Mouse (Mus musculus) gastrocnemius, postnatal 4 days (tissue): ENCODE data around the gene Hcn4. TPM values are rescaled to one million over a fixed set of nuclear protein-coding genes. Genes with fewer than 3 reads are reported as not detected.

Source experiments
- DNase-seq, 2 experiments: peaks; one replicate each; pipeline ENCODE4 v3.0.0; 2021 to 2022; ENCODE audit warnings: low spot score in 2 of 2, mixed read lengths in 2 of 2
- long read RNA-seq, 2 experiments: library from polyadenylated mRNA; stranded (forward); transcript quantifications; one replicate each; pipeline ENCODE4 v2.0.0; 2021
- total RNA-seq, 2 experiments: library from RNA; stranded (reverse); gene quantifications; 2 replicates each; pipeline ENCODE4 v1.2.3; 2021

Gene Hcn4
- total RNA-seq, result under 1 TPM; 0.17 to 0.23 TPM
- long read RNA-seq, experiment 1, result 0 reads
- long read RNA-seq, experiment 2, result 0 reads

GRCm38 (mm10) chr9:58823139-58823917 lies at the start of gene Hcn4:
Gene Hcn4, plus strand, starts transcription at chr9:58823412.
- no peak for DNase-seq

DNA sequence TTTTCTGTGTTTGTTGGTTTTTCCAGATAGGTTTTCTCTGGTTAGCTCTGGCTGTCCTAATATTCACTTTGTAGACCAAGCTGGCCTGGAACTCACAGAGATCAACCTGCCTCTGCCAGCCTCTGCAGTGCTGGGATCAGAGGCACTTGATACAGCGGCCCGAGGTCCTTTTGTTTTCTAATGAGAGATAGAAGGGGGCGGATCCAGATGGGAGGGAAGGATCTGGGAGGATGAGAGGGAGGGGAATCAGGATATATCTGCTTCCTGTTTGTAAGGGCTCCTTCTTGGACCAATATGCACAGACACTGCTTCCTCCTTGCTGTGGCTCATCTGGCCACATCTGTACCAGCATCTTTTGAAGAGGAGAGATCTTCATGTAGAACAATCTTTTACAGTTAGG lies 48.5 kb upstream of the Hcn4 start:
- no peak for DNase-seq

DNA sequence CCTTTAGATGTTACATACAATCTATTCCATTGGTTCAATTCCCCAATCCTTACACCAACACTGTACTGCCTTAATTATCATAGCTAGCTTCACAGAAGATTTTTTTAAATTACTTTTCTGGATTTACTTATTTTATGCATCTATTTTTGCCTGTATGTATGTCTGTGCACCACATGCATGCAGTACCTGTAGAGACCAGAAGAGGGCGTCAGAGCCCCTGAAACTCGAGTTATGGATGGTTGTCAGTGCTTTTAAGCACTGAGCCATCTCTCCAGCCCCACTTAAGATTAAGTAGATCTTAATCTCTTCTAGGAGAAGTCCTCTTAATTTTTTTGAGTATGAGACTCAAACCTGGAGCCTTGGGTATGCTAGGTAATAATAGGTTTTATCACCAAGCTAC lies 47.8 kb upstream of the Hcn4 start:
- no peak for DNase-seq

DNA sequence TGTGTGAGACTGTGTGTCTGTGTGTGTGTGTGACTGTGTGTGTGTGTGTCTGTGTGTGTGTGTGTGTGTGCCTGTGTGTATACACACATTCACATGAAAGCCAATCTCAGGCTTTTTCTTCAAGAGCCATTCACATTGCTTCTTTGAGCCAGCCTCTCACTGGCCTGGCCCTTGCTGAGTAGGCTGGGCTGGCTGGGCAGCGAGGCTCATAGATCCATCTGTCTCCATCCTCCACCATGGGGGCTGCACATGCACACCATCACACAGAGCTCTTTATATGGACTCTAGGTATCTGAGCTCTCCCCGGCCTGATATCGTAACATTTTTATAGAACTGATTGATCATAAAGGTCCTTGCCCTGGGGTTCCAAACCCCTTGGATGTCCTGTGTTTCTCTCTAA lies 33.7 kb upstream of the Hcn4 start:
- no peak for DNase-seq

DNA sequence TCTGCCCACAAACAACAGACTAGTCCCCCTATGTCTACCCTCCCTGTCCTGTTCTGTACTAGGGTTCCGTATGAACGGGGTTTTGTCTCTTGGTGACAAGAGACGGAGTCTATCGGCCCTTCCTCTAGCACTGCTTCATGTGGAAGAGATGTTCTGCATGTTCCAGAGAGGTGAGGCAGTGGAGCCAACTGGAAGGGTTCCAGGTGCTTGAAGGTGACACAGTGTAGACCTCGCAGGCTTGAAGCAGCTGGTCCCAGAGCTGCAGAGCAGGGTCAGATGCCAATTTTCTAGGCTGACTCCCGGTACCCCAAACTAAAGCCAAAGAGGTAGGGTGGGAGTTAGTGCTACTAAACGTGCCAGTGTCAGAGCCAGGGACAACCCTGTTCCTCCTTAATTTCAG lies 25.1 kb upstream of the Hcn4 start:
- DNase-seq, result no peak

- no peak for DNase-seq
Measured at GRCm38 (mm10) chr9:58801441-58801840, 21.8 kb upstream of the Hcn4 start.

- DNase-seq, result no peak
Measured at GRCm38 (mm10) chr9:58802294-58802693, 20.9 kb upstream of the Hcn4 start.

GRCm38 (mm10) chr9:58802802-58803201 lies 20.4 kb upstream of the Hcn4 start:
- no peak for DNase-seq

DNA sequence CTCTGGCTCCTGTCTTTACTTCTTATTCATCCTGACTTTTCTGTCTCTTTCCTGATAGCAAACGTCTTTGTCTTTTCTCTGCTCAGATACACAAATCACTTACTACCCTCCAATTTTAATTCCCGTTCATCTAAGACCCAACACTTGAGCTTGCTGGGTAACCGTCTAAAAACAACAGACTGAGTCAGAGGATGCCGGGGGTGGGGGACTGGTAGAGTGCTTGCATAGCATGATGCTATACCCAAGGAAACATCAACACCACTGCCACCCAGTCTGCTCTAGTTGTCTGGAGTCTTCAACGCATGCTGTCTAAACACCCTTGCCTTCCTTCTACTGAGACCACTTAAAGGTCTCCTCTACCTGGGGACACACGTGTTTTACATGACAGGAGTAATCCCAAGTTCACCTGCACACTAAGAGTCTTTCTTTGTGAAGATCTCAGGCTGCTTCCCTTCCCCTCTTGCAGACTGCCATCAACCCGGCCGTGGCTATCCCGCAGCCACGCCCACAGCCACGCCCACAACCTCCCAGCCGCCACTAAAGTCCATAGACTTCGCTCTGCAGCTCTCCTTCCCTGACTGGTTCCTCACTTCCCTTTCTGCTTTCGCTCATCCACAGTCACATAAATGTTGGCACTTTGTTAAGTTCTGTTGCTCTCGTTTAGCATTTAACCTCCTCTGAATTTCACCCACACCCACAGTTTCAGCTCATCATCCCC lies 17.5 kb upstream of the Hcn4 start:
- peak; percentile 47 to 73 for DNase-seq

DNA sequence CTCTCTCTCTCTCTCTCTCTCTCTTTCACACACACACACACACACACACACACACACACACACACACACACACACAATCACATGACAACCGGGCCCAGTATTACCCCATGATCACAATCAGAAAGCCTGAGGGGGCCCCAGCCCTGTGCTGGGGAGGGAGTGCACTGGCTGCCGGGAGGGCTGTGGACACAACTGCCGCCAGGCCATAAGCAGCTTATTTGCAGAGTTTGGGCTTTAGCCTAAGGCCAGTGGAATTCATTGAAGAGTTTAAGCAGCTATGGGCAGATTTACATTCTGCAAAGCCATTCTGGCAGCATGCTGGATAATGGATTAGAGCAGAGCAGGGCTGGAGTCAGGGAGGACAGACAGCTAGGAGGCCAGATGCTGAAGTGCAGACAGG lies 12.0 kb upstream of the Hcn4 start:
- no peak for DNase-seq

- DNase-seq, result no peak
Measured at GRCm38 (mm10) chr9:58815552-58816260, 7.5 kb upstream of the Hcn4 start.

- DNase-seq, result no peak
Measured at GRCm38 (mm10) chr9:58816458-58816857, 6.8 kb upstream of the Hcn4 start.

GRCm38 (mm10) chr9:58817676-58818075 lies 5.5 kb upstream of the Hcn4 start:
- no peak for DNase-seq

DNA sequence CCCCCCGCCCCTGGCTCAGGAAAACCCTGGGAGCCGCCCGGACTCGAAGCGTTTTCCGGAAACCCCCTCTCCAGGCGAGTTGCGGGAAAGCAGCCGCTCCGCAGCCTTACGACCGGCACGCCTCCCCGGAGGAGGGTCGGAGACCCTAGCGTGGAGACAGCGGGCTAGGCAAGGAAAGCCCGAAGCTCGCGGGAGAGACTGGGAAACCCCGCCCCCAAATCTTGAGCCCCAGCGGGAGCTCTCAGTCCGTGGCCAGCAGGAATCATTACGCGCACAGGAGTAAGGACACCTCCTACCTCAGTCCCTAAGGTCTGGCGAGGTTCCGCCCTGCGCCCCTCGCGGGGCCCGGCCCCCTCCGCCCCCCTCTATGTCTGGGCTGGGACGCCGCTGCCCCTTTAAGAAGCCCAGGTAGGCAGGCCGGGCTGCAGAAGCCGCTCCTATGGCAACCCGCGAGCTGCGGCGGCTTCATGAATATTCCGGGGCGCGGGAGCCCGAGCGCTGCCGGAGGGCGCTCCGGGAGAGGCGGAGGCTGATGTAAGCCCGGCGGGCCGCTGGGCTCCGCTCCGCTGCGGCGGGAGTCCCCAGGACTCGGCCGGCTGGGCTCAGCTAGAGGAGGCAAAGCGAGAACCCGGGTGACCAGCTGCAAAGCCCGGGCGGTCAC lies 651 bp upstream of the Hcn4 start:
- peak; percentile 27 to 29 for DNase-seq

GRCm38 (mm10) chr9:58823918-58824215 lies 655 bp downstream of the Hcn4 start:
- no peak for DNase-seq

GRCm38 (mm10) chr9:58829627-58830026 lies 6.4 kb downstream of the Hcn4 start:
- DNase-seq, result no peak

DNA sequence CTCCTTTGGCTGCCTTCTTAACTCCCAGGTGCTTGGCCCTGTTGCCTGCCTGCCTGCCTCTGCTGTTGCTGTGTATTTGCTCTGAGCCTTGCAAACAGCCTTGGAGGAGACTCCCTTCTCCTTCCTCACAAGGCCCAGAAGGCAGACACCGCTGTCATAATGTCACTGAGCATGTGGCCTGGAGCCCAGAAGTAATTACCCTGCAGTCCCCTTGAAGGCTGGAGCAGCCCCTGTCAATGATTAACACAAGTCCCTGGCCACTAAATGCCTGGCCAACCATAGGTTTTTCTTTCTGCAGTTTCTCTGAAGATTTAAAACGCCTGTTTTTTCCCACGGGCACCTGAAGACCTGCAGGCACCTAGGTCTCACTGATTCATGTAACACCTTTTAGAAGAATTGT lies 9.7 kb downstream of the Hcn4 start:
- DNase-seq, result no peak

DNA sequence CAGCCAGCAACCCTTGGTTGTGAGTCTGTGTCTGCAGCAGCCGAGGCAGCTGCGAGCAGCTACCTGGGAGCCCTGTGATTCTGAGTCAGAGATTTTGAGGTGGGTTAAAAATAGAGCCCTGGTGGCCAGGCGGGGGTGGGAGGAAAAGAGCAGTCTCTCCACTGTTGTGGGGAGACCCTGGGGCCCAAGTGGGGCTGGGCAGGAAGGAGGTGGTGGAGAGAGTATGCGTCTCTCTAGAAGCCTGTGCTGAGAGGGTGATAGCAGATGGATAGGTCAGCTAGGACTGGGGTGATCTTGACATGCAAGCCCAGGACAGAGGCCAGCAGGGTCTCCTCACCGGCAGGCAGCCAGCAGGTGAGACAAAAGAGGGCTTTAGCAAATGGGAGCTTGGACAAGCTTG lies 14.0 kb downstream of the Hcn4 start:
- no peak for DNase-seq

GRCm38 (mm10) chr9:58838504-58838903 lies 15.3 kb downstream of the Hcn4 start:
- no peak for DNase-seq

GRCm38 (mm10) chr9:58841655-58842054 lies 18.4 kb downstream of the Hcn4 start:
- DNase-seq, result peak; percentile 42 to 53

GRCm38 (mm10) chr9:58844597-58844996 lies 21.4 kb downstream of the Hcn4 start:
- DNase-seq, result no peak

DNA sequence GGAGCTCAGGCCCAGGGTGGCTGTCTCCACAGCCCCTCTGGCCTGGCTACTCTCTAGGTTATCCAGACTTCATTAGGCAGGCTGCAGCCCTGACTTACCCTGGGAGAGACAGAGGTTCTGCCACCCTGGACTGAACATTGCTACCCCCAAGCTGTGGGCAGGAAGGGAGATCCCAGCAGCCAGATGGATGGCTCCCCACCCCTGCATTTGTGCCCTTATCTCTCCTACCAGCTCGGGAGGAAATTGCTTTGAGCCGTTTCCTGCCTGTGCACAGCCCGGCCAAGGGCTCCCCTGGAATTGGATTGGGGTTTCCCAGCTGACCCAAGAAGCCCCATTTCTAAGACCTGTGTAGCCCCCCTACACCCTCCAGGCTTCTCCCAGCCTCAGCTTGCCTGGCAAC lies 23.8 kb downstream of the Hcn4 start:
- no peak for DNase-seq
